Mouse (Mus musculus) kidney, embryonic 14.5 days (tissue): ENCODE measurements around the gene Ifnar2. TPM values are rescaled to one million over a fixed set of nuclear protein-coding genes. Genes with fewer than 3 reads are reported as not detected.

ENCODE experiments used
- ATAC-seq: fragments of 200-750 bp; cut with Nextera tagmentation; 2 replicates; pipeline ENCODE4 v1.8.0; 2017; ENCODE audit warnings: moderate number of reproducible peaks, mild to moderate bottlenecking, moderate TSS enrichment, moderate library complexity; ENCODE audit not compliant: low FRiP score, low TSS enrichment
- H3K27ac ChIP-seq: fragments of 300-500 bp; sonication (generic); 2 replicates; pipeline ENCODE4 v1.5.1; 2014; ENCODE audit warnings: low read depth, mild to moderate bottlenecking, low read length, moderate library complexity, mixed read lengths
- H3K27me3 ChIP-seq: fragments of 300-500 bp; sonication (generic); 2 replicates; pipeline ENCODE4 v1.6.1; 2014; ENCODE audit warnings: mild to moderate bottlenecking, low read length; ENCODE audit not compliant: control insufficient read depth, insufficient read depth
- H3K36me3 ChIP-seq: fragments of 300-500 bp; sonication (generic); 2 replicates; pipeline ENCODE4 v1.6.1; 2014; ENCODE audit warnings: low read length, mixed read lengths; ENCODE audit not compliant: control insufficient read depth, insufficient read depth
- H3K4me1 ChIP-seq: fragments of 300-500 bp; sonication (generic); 2 replicates; pipeline ENCODE4 v1.6.1; 2014; ENCODE audit warnings: low read length, mixed read lengths; ENCODE audit not compliant: control insufficient read depth, insufficient read depth
- H3K4me2 ChIP-seq: fragments of 300-500 bp; sonication (generic); replicated peaks from 2 replicates; pipeline ENCODE4 v1.6.1; 2014; ENCODE audit warnings: low read depth, mild to moderate bottlenecking, low read length
- H3K4me3 ChIP-seq: fragments of 300-500 bp; sonication (generic); 2 replicates; pipeline ENCODE4 v1.5.1; 2014; ENCODE audit warnings: mild to moderate bottlenecking, low read length
- H3K9ac ChIP-seq: fragments of 300-500 bp; sonication (generic); 2 replicates; pipeline ENCODE4 v1.6.1; 2014; ENCODE audit warnings: low read depth, mild to moderate bottlenecking, low read length, moderate library complexity
- H3K9me3 ChIP-seq: fragments of 300-500 bp; sonication (generic); 2 replicates; pipeline ENCODE4 v1.6.1; 2016; ENCODE audit warnings: low read length; ENCODE audit not compliant: control insufficient read depth
- WGBS: fragments of 180-500 bp; shearing (Covaris S2); extraction: QIAGEN DNeasy Blood & Tissue Kit; methylation state at CpG from one replicate; pipeline ENCODE4 v1.1.7; 2014; 5-methylcytosine and 5-hydroxymethylcytosine counted together
- polyA plus RNA-seq: library from polyadenylated mRNA; unstranded; fragments of >200 nt; fragmentation: Nextera tagmentation; extraction: Ambion mirVana; gene quantifications from 2 replicates; pipeline ENCODE4 v1.2.1, GENCODE M21; 2014

Ifnar2 gene
- polyA plus RNA-seq, 1 experiment from 2014 or later: 47.2 TPM

DNA sequence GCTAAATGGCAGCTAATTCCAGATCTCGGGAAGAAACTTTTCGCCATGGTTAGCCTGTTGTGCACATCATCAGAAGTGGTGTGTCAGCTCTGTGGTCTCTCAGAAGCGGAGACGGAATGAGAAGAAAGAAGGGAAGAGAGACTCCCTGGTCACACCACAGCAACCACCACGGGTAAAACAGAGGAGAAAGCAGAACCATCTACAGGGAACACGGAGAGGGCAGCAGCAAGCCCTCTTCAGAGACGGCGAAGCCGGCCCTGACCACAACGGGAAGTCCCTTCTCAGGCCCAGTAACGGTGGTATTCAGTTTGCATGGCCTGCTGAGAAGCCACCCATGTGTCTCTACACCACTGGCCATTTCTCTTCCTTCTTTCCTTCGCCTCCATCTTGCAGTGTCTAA is 17.4 kb upstream of the Ifnar2 start:
- Histone ChIP-seq H3K4me2 (no peak overlapping the region), H3K9me3 (no peaks in the 10 kb centered on the region), H3K27ac (no peak overlapping the region), H3K9ac (no peak overlapping the region), H3K27me3 (peaks cover 23% of the 10 kb centered on the region), H3K4me3 (no peak overlapping the region), H3K4me1 (no peaks in the 10 kb centered on the region), H3K36me3 (no peaks in the 10 kb centered on the region)
- WGBS: 75% methylated on average over 12 of the region's 12 CpGs
- ATAC-seq: no peak

DNA sequence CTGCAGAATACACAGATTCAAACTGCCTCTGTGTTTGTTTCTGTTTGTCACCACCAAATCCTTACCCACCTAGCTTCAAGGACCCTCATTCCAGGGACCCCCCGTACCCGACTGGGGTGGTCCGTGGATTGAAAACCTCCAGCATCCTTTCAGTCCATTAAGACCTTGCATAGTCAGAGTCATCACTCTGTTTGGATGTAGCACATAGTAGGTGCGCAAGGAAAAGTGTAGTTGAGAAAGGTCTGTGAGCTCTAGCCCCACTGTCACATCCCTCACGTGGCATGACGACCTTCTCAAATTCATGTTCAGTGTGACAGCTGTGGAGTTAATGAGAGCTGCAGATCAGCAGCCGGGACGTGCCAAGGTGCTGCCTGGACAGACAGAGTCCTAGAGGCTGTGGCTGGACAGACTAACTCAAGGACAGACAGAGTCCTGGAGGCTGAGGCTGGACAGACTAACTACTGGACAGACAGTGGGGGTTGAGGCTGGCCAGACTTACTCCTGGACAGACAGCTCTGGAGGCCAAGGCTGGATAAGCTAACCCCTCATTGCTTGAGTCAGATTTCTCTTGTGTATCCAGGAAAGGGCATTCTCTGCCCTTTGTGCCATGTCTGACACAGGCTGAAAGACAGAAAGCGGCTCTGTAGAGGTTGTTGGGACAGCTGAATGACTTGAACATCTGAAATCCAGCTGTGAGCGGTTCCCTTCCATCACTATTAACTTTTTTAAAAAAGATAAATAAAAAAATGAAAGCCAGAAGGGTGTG is 15.6 kb upstream of the Ifnar2 start:
- Histone ChIP-seq H3K4me1 (peaks cover under 1% of the 10 kb centered on the region; the same call in 1 of the 2 replicates), H3K27ac (no peak overlapping the region), H3K36me3 (no peaks in the 10 kb centered on the region), H3K9ac (no peak overlapping the region), H3K4me3 (no peak overlapping the region), H3K9me3 (no peaks in the 10 kb centered on the region), H3K27me3 (peaks cover 8% of the 10 kb centered on the region), H3K4me2 (no peak overlapping the region)
- ATAC-seq: 0 out of 2 replicates have a peak, but pooled peaks have one; percentile 15
- WGBS: 70% methylated on average over 10 of the region's 10 CpGs

DNA sequence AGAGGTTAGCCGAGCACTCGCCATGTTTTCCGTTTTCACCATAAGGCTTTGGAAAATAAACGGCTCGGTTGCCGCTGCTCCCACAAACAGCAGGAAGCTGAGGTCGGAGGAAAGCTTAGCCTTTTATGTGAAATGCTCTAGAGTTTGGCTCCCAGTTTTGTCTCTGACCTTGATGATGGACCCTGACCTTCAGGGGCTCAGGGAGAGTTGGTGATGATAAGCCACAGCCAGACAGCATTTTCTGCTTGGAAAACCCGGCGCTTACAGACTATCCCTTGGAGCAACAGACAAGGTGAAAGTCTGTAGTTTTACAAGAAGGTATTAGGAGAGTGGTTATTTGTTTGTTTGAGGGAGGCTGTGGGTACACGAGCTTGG is 15.1 kb upstream of the Ifnar2 start:
- 46% methylated on average over 10 of the region's 10 CpGs for WGBS
- H3K27ac ChIP-seq: no peak overlapping the region
- H3K4me3 ChIP-seq: no peak overlapping the region
- no peaks in the 10 kb centered on the region for H3K9me3 ChIP-seq
- no peak overlapping the region for H3K4me2 ChIP-seq
- H3K9ac ChIP-seq: no peak overlapping the region
- no peaks in the 10 kb centered on the region for H3K36me3 ChIP-seq
- H3K4me1 ChIP-seq: peaks cover 6% of the 10 kb centered on the region
- H3K27me3 ChIP-seq: peaks cover 8% of the 10 kb centered on the region
- no peak for ATAC-seq

DNA sequence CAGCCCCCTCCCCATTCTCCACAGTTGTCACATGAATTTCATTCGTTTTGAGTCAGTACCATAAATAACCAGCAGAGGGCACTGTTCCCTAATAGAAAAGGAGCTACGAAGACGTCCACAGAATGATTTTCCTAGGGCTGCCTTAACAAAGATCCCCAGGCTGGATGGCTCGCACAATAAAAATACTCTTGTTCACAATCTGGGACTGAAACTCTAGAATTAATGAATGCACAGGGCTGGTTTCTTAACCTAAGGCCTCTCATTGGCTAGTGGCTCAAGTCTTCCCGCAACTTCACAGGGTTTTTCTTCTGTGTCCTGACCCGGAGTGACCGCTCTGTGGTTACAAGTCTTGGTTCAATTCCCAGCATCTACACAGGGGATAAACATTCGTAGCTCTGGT is 14.0 kb upstream of the Ifnar2 start:
- H3K27ac ChIP-seq: no peak overlapping the region
- 35% methylated on average over 8 of the region's 8 CpGs for WGBS
- H3K36me3 ChIP-seq: no peaks in the 10 kb centered on the region
- no peak overlapping the region for H3K4me3 ChIP-seq
- H3K4me1 ChIP-seq: peaks cover 13% of the 10 kb centered on the region
- H3K9ac ChIP-seq: no peak overlapping the region
- no peak overlapping the region for H3K4me2 ChIP-seq
- H3K9me3 ChIP-seq: no peaks in the 10 kb centered on the region
- no peaks in the 10 kb centered on the region; the same call in 1 of the 2 replicates for H3K27me3 ChIP-seq
- ATAC-seq: peak; percentile 33; the same call in 1 of the 2 replicates

DNA sequence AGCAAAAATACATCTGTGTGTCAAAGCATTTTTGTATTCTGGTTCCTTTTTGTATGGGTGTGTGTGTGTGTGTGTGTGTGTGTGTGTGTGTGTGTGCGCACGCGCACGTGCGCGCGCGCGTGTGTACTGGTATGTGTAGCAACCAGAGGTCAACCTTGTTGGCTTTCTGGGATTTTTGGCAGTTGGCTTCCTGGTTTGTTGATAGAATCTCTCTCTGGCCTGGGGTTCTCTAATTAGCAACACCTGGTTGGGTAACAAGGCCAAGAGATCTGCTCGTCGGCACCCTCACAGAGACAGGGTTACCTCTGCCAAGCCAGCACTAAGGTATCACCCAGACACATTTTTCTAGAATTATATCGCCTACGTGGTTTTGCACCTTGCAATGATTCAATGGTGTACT is 13.1 kb upstream of the Ifnar2 start:
- Histone ChIP-seq H3K9me3 (no peaks in the 10 kb centered on the region), H3K4me1 (peaks cover 19% of the 10 kb centered on the region), H3K9ac (no peak overlapping the region), H3K27me3 (no peaks in the 10 kb centered on the region), H3K4me3 (no peak overlapping the region), H3K36me3 (no peaks in the 10 kb centered on the region), H3K4me2 (no peak overlapping the region), H3K27ac (no peak overlapping the region)
- WGBS: 89% methylated on average over 13 of the region's 13 CpGs
- no peak for ATAC-seq

DNA sequence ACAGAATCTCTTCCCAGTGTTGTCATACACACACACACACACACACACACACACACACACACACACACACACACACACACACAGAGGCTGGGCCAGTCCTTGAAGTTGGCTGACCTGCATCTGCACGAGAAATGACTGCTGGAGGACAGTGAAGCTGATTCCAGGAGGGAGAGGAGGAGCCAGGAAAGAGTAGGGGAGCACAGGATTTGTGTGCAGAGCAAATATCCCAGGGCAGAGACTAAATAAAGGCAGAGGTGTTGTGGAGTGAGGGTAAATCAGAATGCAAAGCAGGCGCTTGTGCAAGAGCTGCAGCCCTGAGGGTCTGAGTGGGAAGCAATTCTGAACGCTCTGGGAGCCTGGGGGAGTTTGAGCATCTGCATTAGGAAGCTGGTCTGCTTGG is 12.4 kb upstream of the Ifnar2 start:
- no peaks in the 10 kb centered on the region for H3K9me3 ChIP-seq
- WGBS: 66% methylated on average over 3 of the region's 3 CpGs
- H3K27me3 ChIP-seq: no peaks in the 10 kb centered on the region
- H3K27ac ChIP-seq: no peak overlapping the region
- H3K4me1 ChIP-seq: peaks cover 19% of the 10 kb centered on the region
- no peak overlapping the region for H3K4me2 ChIP-seq
- no peak overlapping the region for H3K9ac ChIP-seq
- ATAC-seq: no peak
- H3K36me3 ChIP-seq: no peaks in the 10 kb centered on the region
- no peak overlapping the region for H3K4me3 ChIP-seq

DNA sequence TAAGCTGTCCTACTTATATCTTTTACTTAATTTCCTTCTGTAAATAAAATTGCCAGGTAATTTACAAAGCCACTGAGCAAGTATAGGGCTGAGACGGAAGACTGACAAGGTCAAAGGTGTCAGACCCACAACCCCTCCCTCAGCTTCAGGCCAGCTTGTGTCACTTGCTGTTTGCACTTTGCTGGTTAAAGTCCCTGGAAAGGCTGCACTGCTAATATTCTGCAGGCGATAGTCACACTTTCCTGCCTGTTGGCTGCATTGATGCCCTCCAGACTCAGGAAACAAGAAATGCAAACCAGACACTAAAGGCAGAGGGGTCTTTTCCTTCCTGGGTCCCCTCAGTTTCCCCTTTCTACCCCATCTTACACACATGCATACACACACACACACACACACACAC is 10.6 kb upstream of the Ifnar2 start:
- Histone ChIP-seq H3K9me3 (no peaks in the 10 kb centered on the region), H3K4me3 (no peak overlapping the region), H3K4me1 (peaks cover 19% of the 10 kb centered on the region), H3K27ac (peak overlapping the region; percentile 82; the same call in 1 of the 2 replicates), H3K4me2 (no peak overlapping the region), H3K9ac (no peak overlapping the region), H3K36me3 (no peaks in the 10 kb centered on the region), H3K27me3 (no peaks in the 10 kb centered on the region)
- no peak for ATAC-seq
- 51% methylated on average over 2 of the region's 2 CpGs for WGBS

DNA sequence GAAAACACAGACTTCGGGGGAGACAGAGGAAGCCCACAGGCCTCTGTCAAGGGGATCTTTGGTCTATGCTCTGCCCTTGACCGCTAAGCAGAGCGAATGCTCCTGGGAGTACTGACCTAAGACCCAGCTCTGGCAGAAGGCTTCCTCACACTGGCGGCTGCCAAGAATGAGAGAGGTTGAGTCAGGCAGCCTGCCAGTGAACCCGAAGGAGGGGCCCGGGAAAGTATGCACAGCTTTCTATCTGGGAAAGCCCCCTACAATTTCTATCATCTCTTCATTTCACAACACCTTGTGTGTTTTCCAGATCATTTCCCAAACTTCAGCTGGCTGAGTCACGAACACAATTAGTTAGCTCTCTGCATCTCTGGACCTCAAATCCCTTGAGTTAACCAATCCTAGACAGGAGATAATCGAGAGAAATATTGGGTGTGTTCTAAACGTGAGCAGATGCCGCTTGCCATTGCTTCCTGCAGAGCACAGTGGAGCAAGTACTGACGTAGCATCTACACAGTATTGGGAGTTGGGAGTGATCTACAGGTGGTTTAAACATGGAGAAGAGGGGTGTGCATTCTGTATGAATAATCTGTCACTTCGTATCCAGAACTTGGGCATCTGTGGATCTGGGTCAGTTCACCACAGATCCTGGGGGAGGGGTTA is 9.8 kb upstream of the Ifnar2 start:
- H3K27ac ChIP-seq: peak overlapping the region; percentile 82
- ATAC-seq: no peak
- WGBS: 51% methylated on average over 12 of the region's 12 CpGs
- H3K9me3 ChIP-seq: no peaks in the 10 kb centered on the region
- no peaks in the 10 kb centered on the region for H3K36me3 ChIP-seq
- peak overlapping the region; percentile 12; the same call in 1 of the 2 replicates for H3K9ac ChIP-seq
- H3K4me3 ChIP-seq: no peak overlapping the region
- H3K4me1 ChIP-seq: peaks cover 19% of the 10 kb centered on the region
- H3K4me2 ChIP-seq: 0 out of 2 replicates have a peak overlapping the region, but pooled peaks have one; percentile 12
- H3K27me3 ChIP-seq: no peaks in the 10 kb centered on the region

DNA sequence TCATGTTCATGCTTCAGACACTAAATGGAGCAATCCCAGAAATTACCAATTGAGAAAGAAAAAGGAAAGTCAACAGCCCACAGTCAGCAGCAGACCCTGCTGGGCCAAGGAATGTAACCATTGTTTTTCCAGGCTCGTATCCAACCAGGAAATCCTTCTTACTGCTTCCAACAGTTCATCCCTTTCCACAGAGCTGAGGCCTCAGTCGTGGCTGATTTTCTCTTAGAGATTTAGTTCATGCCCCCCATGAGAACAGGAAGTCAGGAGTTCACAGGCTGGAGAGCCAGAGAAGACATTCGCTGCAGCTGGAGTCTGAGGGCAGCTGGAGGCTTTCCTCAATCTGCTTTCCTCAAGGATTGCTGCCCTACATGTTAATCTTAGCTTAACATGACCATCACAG is 9.1 kb upstream of the Ifnar2 start:
- Histone ChIP-seq H3K36me3 (no peaks in the 10 kb centered on the region), H3K27me3 (no peaks in the 10 kb centered on the region), H3K9ac (no peak overlapping the region), H3K27ac (peak overlapping the region; percentile 82), H3K9me3 (no peaks in the 10 kb centered on the region), H3K4me1 (peaks cover 19% of the 10 kb centered on the region), H3K4me2 (no peak overlapping the region), H3K4me3 (no peak overlapping the region)
- 31% methylated on average over 3 of the region's 3 CpGs for WGBS
- ATAC-seq: peak; percentile 57
